Mouse (Mus musculus): ENCODE results near the gene Rrp7a. TPM values are rescaled to one million over a fixed set of nuclear protein-coding genes. Genes with fewer than 3 reads are reported as not detected.
A peak's percentile ranks its signal among the peaks of the same experiment; 100 is the strongest.

The Rrp7a gene
- polyA plus RNA-seq (2015; fragmentation: Nextera tagmentation; extraction: Ambion mirVana): 72.4 and 77.0 TPM in 2 replicates

- Histone ChIP-seq H3K4me1 (replicated peaks) (peaks cover 18% of the 10 kb centered on the region), H3K4me3 (replicated peaks) (peak within 1 kb of the TSS; percentile 86), H3K9me3 (no peaks in the 10 kb centered on the region), H3K27ac (peak within 1 kb of the TSS; percentile 83), H3K27me3 (no peaks in the 10 kb centered on the region), H3K4me2 (replicated peaks) (peak within 1 kb of the TSS; percentile 81), H3K36me3 (peaks cover 48% of the 10 kb centered on the region), H3K9ac (replicated peaks) (peak within 1 kb of the TSS; percentile 78)
- 10% methylated on average over 32 of the region's 32 CpGs for WGBS
- peak; percentile 89 for ATAC-seq
Measured at GRCm38 (mm10) chr15:83122566-83123145, at the start of gene Rrp7a. Gene Rrp7a (minus strand): TSS chr15:83122801.

GRCm38 (mm10) chr15:83171712-83172481, 49.3 kb upstream of the Rrp7a start:
- Histone ChIP-seq H3K4me1 (replicated peaks) (peaks cover 33% of the 10 kb centered on the region), H3K9me3 (no peaks in the 10 kb centered on the region), H3K27ac (peak overlapping the region; percentile 90), H3K4me3 (replicated peaks) (peak overlapping the region; percentile 73), H3K4me2 (replicated peaks) (peak overlapping the region; percentile 81), H3K36me3 (no peaks in the 10 kb centered on the region), H3K9ac (replicated peaks) (peak overlapping the region; percentile 90), H3K27me3 (no peaks in the 10 kb centered on the region)
- peak; percentile 97 for ATAC-seq
- 2% methylated on average over 67 of the region's 67 CpGs for WGBS

- peak overlapping the region; percentile 90; the same call in 1 of the 2 replicates for H3K27ac ChIP-seq
- H3K36me3 ChIP-seq: no peaks in the 10 kb centered on the region
- WGBS: 59% methylated on average over 8 of the region's 8 CpGs
Measured at GRCm38 (mm10) chr15:83170956-83171659, 48.5 kb upstream of the Rrp7a start.

GRCm38 (mm10) chr15:83169772-83170722, 47.4 kb upstream of the Rrp7a start:
- Histone ChIP-seq H3K27me3 (no peaks in the 10 kb centered on the region), H3K4me1 (replicated peaks) (peaks cover 33% of the 10 kb centered on the region), H3K36me3 (peaks cover under 1% of the 10 kb centered on the region; the same call in 1 of the 2 replicates), H3K4me2 (replicated peaks) (no peak overlapping the region), H3K27ac (no peak overlapping the region), H3K9me3 (no peaks in the 10 kb centered on the region), H3K4me3 (replicated peaks) (no peak overlapping the region), H3K9ac (replicated peaks) (peak overlapping the region; percentile 39; the same call in 1 of the 2 replicates)
- WGBS: 91% methylated on average over 8 of the region's 8 CpGs
- ATAC-seq: no peak

More at GRCm38 (mm10) chr15:83170956-83171659, 48.5 kb upstream of the Rrp7a start:
- peak overlapping the region; percentile 73 for H3K4me3 ChIP-seq (replicated peaks)
- H3K4me2 ChIP-seq (replicated peaks): peak overlapping the region; percentile 81
- no peaks in the 10 kb centered on the region for H3K27me3 ChIP-seq
- peaks cover 33% of the 10 kb centered on the region for H3K4me1 ChIP-seq (replicated peaks)
- H3K9ac ChIP-seq (replicated peaks): peak overlapping the region; percentile 90
- ATAC-seq: no peak
- no peaks in the 10 kb centered on the region for H3K9me3 ChIP-seq

- H3K4me2 ChIP-seq (replicated peaks): no peak overlapping the region
- 0 out of 2 replicates have a peak overlapping the region, but pooled peaks have one; percentile 26 for H3K9ac ChIP-seq (replicated peaks)
- H3K4me3 ChIP-seq (replicated peaks): no peak overlapping the region
- H3K27me3 ChIP-seq: no peaks in the 10 kb centered on the region
- H3K4me1 ChIP-seq (replicated peaks): peaks cover 33% of the 10 kb centered on the region
- H3K9me3 ChIP-seq: no peaks in the 10 kb centered on the region
- WGBS: 75% methylated on average over 7 of the region's 7 CpGs
- no peak for ATAC-seq
- H3K27ac ChIP-seq: no peak overlapping the region
- peaks cover 5% of the 10 kb centered on the region; the same call in 1 of the 2 replicates for H3K36me3 ChIP-seq
Measured at GRCm38 (mm10) chr15:83168875-83169771, 46.5 kb upstream of the Rrp7a start.

- 94% methylated on average over 3 of the region's 3 CpGs for WGBS
- peaks cover 7% of the 10 kb centered on the region; the same call in 1 of the 2 replicates for H3K36me3 ChIP-seq
- no peak overlapping the region for H3K9ac ChIP-seq (replicated peaks)
- H3K27me3 ChIP-seq: no peaks in the 10 kb centered on the region
- no peak overlapping the region for H3K4me2 ChIP-seq (replicated peaks)
- no peak for ATAC-seq
- H3K4me1 ChIP-seq (replicated peaks): peaks cover 32% of the 10 kb centered on the region
- H3K27ac ChIP-seq: no peak overlapping the region
- no peak overlapping the region for H3K4me3 ChIP-seq (replicated peaks)
- H3K9me3 ChIP-seq: no peaks in the 10 kb centered on the region
Measured at GRCm38 (mm10) chr15:83168311-83168710, 45.7 kb upstream of the Rrp7a start.

GRCm38 (mm10) chr15:83167550-83168065, 45.0 kb upstream of the Rrp7a start:
- Histone ChIP-seq H3K9me3 (no peaks in the 10 kb centered on the region), H3K4me3 (replicated peaks) (no peak overlapping the region), H3K36me3 (peaks cover 11% of the 10 kb centered on the region), H3K4me1 (replicated peaks) (peaks cover 25% of the 10 kb centered on the region), H3K27me3 (no peaks in the 10 kb centered on the region), H3K9ac (replicated peaks) (no peak overlapping the region), H3K4me2 (replicated peaks) (no peak overlapping the region), H3K27ac (no peak overlapping the region)
- WGBS: 96% methylated on average over 8 of the region's 8 CpGs
- ATAC-seq: no peak

GRCm38 (mm10) chr15:83167126-83167525, 44.5 kb upstream of the Rrp7a start:
- Histone ChIP-seq H3K27ac (no peak overlapping the region), H3K36me3 (peaks cover 14% of the 10 kb centered on the region), H3K4me2 (replicated peaks) (no peak overlapping the region), H3K4me3 (replicated peaks) (no peak overlapping the region), H3K9ac (replicated peaks) (no peak overlapping the region), H3K4me1 (replicated peaks) (peaks cover 23% of the 10 kb centered on the region), H3K9me3 (no peaks in the 10 kb centered on the region), H3K27me3 (no peaks in the 10 kb centered on the region)
- no peak for ATAC-seq
- 82% methylated on average over 5 of the region's 5 CpGs for WGBS

GRCm38 (mm10) chr15:83166642-83167041, 44.0 kb upstream of the Rrp7a start:
- whole genome bisulfite sequencing: 95% methylated on average over 3 of the region's 3 CpGs
- no peaks in the 10 kb centered on the region for H3K27me3 ChIP-seq
- no peak overlapping the region for H3K4me2 ChIP-seq (replicated peaks)
- peaks cover 19% of the 10 kb centered on the region for H3K36me3 ChIP-seq
- ATAC-seq: no peak
- H3K9ac ChIP-seq (replicated peaks): no peak overlapping the region
- no peaks in the 10 kb centered on the region for H3K9me3 ChIP-seq
- peaks cover 23% of the 10 kb centered on the region for H3K4me1 ChIP-seq (replicated peaks)
- H3K4me3 ChIP-seq (replicated peaks): no peak overlapping the region
- no peak overlapping the region for H3K27ac ChIP-seq

GRCm38 (mm10) chr15:83165526-83166315, 43.1 kb upstream of the Rrp7a start:
- 95% methylated on average over 13 of the region's 13 CpGs for WGBS
- no peaks in the 10 kb centered on the region for H3K9me3 ChIP-seq
- H3K27me3 ChIP-seq: no peaks in the 10 kb centered on the region
- H3K4me3 ChIP-seq (replicated peaks): no peak overlapping the region
- H3K9ac ChIP-seq (replicated peaks): no peak overlapping the region
- H3K36me3 ChIP-seq: peaks cover 22% of the 10 kb centered on the region
- H3K4me2 ChIP-seq (replicated peaks): no peak overlapping the region
- no peak for ATAC-seq
- no peak overlapping the region for H3K27ac ChIP-seq
- peaks cover 14% of the 10 kb centered on the region for H3K4me1 ChIP-seq (replicated peaks)
